Mouse (Mus musculus) urinary bladder, postnatal 25 days (tissue): Measurements from ENCODE around the gene Phpt1.
"Not testable (repeated sequence)": the region's sequence is repeated elsewhere in the genome, so short reads cannot be mapped to it uniquely, and the experiment has no call there.

Experiments used
- DNase-seq: peaks from one replicate; pipeline ENCODE4 v3.0.0; 2022; ENCODE audit warnings: low spot score

The Phpt1 gene

GRCm38 (mm10) chr2:25558774-25559173 lies 16.2 kb downstream of the Phpt1 start:
- no peak for DNase-seq

GRCm38 (mm10) chr2:25557964-25558360 lies 17.1 kb downstream of the Phpt1 start:
- DNase-seq = no peak

GRCm38 (mm10) chr2:25557221-25557963 lies 17.6 kb downstream of the Phpt1 start, which contains the start of gene Edf1:
TSS of gene Edf1 (plus strand) at chr2:25557847.
- peak; percentile 91 for DNase-seq

DNA sequence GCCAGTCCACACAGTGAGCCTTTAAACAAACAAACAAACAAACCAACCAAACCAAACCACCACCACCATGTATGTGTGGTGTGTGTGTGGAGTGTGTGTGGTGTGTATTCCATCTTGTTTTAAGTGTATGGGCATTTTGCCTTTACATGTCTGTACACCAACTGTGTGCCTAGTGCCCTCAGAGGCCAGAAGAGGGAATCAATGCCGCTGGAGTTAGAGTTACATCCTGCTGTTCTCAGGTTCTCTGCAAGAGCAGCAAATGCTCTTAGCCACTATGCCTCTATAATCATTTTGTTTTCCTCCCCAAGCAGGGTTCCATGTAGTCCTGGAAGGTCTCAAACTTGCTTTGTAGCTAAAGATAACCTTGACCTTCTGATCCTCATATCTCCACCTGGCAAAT lies 18.7 kb downstream of the Phpt1 start:
- no peak for DNase-seq

DNA sequence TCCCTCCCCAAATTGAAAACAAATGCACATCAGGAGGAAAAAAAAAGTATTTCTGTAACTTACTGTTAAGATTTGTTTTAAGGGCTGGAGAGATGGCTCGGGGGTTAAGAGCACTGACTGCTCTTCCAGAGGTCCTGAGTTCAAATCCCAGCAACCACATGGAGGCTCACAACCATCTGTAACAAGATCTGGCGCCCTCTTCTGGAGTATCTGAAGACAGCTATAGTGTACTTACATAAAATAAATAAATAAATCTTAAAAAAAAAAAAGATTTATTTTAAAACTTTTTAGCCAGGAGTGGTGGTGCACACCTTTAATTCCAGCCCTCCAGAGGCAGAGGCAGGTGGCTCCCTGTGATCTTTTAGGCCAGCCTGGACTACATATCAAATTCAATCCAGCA lies 19.5 kb downstream of the Phpt1 start:
- DNase-seq = not testable (repeated sequence)

- DNase-seq = not testable (repeated sequence)
Measured at GRCm38 (mm10) chr2:25553171-25553786, 21.7 kb downstream of the Phpt1 start.

GRCm38 (mm10) chr2:25551186-25551585 lies 23.8 kb downstream of the Phpt1 start:
- no peak for DNase-seq

DNA sequence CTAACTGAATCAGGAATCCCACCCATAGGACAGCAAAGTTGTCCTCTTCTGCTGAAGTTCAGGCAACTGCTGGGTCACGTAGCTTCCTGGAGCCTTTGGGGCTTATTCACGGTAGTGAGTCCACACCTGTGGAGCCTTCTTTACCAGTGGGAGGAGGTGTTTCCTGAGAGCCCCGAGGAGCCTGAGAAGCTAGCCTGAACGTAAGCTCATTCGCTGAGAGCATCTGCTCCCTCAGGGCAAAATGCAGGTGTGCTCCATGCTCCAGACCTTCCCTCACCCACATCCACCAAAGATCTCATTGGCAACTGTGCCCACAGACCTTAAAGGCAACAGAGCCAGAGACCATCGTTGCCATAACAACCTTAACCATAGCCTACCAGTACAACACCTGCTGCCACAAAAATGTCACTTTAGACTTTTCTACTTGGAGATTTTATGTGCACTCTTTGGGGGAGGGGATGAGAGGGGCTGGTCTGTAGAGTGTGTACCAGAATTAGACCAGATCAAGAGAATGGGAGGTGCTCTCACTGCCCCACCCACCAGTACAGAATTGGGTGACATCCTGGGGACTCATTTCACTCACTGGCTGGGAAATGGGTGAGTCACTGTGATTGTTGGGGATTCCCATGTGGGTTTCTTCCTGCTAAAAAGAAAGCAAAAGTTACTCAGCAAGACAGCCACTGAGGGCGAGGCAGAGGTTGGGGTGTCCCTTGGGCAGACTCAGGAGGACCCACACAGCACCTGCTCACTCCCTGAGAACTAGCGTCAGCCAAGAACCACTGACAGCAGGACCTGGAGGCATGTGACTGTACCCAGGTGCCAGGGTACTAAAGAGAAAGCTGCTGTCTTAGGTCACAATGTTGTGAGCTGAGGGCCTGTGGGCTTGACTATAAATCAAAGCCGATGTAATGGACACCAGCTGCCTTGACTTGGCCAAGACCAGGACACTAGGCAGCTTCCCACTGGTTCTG lies 25.7 kb downstream of the Phpt1 start:
- DNase-seq = no peak

DNA sequence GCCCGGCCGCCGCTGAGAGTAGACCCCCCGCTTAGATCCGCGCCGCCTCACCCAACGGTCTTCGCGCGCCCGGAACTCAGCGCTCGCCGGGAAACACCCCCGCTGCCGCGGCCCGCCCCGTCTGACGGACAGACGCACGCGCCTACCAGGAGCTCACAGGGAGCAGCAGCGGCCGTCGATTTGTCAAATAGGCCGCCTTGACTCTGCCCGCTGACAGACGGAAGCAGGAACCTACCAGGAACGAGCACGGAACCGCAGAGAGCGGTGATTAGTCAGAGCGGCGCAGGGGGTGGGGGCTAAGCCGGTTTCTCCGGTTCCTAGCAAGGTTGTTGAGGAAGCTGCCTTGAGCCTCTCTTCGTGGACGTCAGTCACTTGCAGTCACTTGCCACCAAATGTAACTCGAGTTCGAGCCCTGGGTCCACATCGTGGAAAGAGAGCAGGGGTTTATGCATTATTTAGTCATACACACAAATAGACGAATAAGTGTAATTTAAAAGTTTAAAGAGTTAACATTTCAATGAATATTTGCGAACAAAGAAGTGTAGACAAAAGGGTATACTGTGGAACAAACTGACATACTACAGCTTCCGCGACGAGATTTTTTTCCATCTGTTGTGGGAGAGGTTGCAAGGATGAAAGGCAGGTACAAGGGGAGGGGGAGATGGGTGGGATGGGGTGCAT lies 28.1 kb downstream of the Phpt1 start, which contains the start of gene Traf2:
Traf2 (minus strand) TSS at position 130 of the 681 bp plus-strand sequence.
- peak; percentile 96 for DNase-seq

DNA sequence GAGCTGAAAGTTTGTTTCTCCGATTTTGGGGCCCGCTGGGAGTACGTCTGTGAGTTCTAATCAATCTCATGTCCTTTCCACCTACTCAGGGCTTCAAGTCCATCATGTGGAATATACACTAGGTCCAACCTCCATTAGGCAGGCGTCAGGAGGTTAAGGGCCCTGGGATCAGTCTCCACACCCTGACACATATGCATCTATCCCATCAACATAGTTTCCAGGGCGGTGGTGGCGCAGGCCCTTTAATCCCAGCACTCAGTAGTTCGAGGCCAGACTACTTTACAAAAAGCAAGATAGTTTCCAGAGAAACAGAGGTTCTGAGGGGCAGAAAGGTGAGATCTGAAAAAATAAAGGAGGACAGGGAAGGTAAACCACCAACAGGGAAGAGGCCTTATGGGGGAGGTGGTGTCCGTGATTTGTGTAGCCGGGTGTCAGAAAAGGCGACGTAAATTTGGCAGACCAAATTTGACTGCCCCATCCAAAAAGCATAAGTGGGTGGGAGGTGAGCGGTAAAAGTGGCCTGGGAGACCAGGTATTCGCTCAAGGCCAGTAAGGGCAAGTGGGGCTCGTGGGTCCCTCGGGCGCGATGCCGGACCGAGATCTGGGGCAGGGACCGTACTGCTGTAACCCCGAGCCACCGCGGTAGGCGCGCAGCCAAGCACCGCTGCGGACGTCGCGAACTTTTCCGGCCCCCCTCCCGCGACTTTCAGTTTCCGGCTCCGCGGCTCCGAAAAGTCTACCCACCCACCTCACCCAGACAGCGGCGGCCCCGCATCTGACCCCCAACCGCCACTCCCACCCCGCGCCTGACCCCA lies 28.8 kb downstream of the Phpt1 start:
- DNase-seq = no peak

GRCm38 (mm10) chr2:25541644-25542367 lies 33.2 kb downstream of the Phpt1 start:
- DNase-seq = no peak

- no peak for DNase-seq
Measured at GRCm38 (mm10) chr2:25540541-25540948, 34.5 kb downstream of the Phpt1 start.

- DNase-seq = no peak
Measured at GRCm38 (mm10) chr2:25536531-25536930, 38.5 kb downstream of the Phpt1 start.

DNA sequence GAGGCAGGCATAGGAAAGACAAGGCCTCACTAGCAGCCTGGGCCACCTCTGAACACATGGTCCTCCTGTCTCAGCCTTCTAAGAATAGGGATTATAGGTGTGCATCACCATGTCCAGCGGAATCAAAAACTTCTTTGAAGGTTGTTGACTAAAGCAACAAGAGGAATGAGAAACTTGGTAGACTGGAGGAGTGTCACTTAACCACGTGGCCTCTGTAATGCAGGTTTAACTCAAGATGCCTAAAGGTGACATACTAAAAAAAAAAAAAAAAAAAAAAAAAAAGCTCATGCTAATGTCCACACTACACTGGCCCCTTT lies 40.2 kb downstream of the Phpt1 start:
- DNase-seq = no peak

DNA sequence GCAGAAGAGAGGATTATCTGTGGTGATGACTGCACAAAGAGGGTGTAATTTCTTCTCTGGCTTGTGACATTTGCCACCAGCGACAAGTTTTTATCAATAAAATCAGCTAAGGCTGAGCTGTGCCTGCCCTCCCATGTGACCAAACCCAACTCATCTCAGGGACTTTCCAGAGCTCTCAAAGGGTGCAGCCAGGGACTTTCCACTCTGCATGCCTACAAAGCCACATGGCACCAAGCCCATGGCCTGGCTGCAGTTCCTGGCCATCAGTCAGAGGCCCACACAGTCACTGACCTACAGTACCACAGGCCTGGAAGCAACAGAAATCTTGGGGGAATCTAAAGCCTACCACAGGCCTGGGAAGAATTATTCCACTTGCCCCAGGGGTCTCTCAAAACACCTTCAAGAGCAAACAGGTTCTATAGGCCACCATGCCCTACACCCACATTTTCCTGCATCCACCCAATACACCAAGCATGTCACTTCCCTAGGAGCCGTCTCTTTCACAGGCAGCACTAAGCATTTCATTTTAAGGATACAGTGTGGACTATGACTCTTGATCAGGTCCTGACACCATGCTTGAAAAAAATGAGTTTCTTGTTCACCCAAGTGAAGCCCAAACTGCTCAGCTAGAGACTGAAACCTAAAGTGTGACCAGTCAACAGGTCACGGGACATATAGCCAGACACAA lies 40.7 kb downstream of the Phpt1 start:
- DNase-seq = peak; percentile 35

DNA sequence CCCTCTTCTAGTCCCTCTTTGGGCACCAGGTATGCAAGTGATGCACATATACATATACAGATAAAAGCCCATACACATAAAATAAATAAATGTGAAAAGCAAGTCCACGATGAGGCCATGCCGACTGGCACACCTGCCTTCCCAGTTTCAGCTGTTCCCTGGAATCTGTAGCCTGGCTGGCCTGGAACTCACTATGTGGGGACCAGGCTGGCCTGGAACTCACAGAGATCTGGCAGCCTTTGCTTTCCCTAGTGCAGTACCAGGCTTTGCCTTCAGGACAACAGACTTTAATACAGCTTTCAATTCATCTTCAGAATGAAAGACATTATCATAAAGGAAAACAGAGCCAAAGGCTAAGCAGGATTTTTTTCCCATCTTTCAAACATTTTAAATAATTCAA lies 41.3 kb downstream of the Phpt1 start:
- no peak for DNase-seq

DNA sequence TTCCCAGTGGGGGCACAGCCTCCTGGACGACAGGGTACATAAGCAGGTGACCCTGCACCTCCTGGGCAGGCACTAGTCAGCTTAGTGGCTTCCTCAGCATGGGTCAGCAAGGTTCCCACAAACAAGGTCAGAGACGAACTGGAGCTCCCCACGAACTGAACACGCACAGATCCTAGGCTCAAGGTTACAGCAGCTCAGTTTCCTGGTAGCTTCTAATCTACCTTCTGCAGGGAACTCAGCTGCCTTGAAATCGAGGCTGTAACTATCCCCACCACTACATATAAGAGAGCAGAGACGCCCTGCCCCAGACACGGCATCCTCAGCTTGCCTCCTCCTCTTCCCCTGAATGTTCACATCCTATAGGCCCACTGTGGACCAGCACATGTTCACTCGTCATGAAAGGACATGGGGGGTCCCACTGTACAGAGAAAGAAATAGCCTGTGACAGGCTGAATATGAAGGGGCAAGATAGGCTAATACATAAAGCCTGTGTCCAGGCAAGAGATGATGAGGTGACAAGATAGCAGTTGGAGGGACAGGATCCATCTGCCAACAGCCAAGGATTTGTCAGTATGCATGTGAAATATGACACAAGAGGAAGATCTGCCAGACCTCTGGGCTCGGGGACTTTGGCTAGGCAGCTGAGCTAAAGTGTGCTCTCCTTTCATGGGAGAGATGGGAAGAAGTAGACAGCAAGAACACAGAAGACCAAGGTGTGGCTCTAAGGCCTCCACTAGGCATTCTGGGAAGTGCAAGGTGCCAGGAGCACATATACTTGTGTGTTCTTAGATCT lies 48.3 kb downstream of the Phpt1 start:
- DNase-seq = no peak
